Mouse (Mus musculus) liver, embryonic 13.5 days (tissue): ENCODE data around the gene Ago4. TPM values are rescaled to one million over a fixed set of nuclear protein-coding genes. Genes with fewer than 3 reads are reported as not detected.

Experiments used
- ATAC-seq: fragments of 200-750 bp; cut with Nextera tagmentation; 2 replicates; pipeline ENCODE4 v1.8.0; 2017; ENCODE audit warnings: low read depth, mild to moderate bottlenecking, moderate number of reproducible peaks, moderate library complexity
- DNase-seq: peaks from one replicate; pipeline ENCODE4 v3.0.0; 2022
- H3K27ac ChIP-seq: fragments of 300-500 bp; sonication (generic); 2 replicates; pipeline ENCODE4 v1.5.1; 2015; ENCODE audit warnings: moderate library complexity, mild to moderate bottlenecking, inconsistent platforms
- H3K27me3 ChIP-seq: fragments of 300-500 bp; sonication (generic); 2 replicates; pipeline ENCODE4 v1.6.1; 2015; ENCODE audit warnings: mild to moderate bottlenecking, inconsistent platforms
- H3K36me3 ChIP-seq: fragments of 300-500 bp; sonication (generic); 2 replicates; pipeline ENCODE4 v1.6.1; 2015; ENCODE audit warnings: mild to moderate bottlenecking, inconsistent platforms
- H3K4me1 ChIP-seq: fragments of 300-500 bp; sonication (generic); replicated peaks from 2 replicates; pipeline ENCODE4 v1.6.1; 2015; ENCODE audit warnings: inconsistent platforms
- H3K4me2 ChIP-seq: fragments of 300-500 bp; sonication (generic); 2 replicates; pipeline ENCODE4 v1.6.1; 2015; ENCODE audit warnings: inconsistent platforms, mild to moderate bottlenecking, moderate library complexity
- H3K4me3 ChIP-seq: fragments of 300-500 bp; sonication (generic); replicated peaks from 2 replicates; pipeline ENCODE4 v1.5.1; 2015; ENCODE audit warnings: mild to moderate bottlenecking, inconsistent platforms
- H3K9ac ChIP-seq: fragments of 300-500 bp; sonication (generic); 2 replicates; pipeline ENCODE4 v1.6.1; 2015; ENCODE audit warnings: mild to moderate bottlenecking, inconsistent platforms
- H3K9me3 ChIP-seq: fragments of 300-500 bp; sonication (generic); replicated peaks from 2 replicates; pipeline ENCODE4 v1.6.1; 2016; ENCODE audit warnings: inconsistent platforms
- WGBS: fragments of 180-500 bp; shearing (Covaris S2); methylation state at CpG from one replicate; pipeline ENCODE4 v1.1.7; 2015; ENCODE audit not compliant: insufficient replicate concordance; 5-methylcytosine and 5-hydroxymethylcytosine counted together
- polyA plus RNA-seq: library from polyadenylated mRNA; unstranded; fragments of >200 nt; fragmentation: Nextera tagmentation; extraction: Ambion mirVana; gene quantifications from 2 replicates; pipeline ENCODE4 v1.2.1, GENCODE M21; 2015

The Ago4 gene
- polyA plus RNA-seq, 1 experiment from 2014 or later: 0.17 TPM

DNA sequence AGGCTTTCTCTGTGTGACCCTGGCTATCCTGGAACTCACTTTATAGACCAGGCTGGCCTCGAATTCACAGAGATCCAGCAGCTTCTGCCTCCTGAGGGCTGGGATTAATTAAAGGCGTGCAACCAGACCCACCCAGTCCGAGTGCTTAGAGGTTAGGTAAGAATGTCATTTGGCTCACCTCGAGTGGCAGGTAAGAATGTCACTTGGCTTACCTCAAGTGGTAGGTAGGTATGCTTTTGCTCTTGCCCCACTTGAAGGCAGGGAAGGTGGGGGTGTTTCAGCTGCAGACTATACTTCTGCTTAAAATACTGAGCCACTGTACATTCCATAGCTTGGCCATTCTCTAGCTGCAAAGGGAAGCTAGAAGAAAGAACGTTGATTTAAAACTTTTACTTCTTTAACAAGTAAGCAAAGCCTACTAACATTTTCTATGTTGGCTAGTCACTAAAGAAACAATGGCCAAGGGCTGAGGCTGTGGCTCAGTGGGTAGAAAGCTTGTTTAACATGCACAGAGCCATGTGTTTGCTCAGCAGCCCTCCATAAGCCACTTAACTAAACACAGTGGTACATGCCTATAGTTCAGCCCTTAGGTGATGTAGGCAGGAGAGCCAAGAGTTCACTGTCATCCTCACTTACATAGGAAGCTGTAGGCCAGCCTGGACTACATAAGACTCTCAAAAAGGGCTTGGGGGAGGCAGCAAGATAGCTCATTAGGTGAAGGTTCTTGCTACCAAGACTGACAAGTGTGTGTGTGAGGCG, 20.8 kb downstream of the Ago4 start:
- Histone ChIP-seq H3K27me3 (no peaks in the 10 kb centered on the region), H3K9me3 (no peaks in the 10 kb centered on the region), H3K27ac (no peak overlapping the region), H3K36me3 (no peaks in the 10 kb centered on the region), H3K4me3 (no peak overlapping the region), H3K4me1 (peaks cover 11% of the 10 kb centered on the region; the same call in 1 of the 2 replicates), H3K4me2 (no peak overlapping the region), H3K9ac (no peak overlapping the region)
- WGBS: 63% methylated on average over 6 of the region's 6 CpGs
- DNase-seq: no peak
- no peak for ATAC-seq

DNA sequence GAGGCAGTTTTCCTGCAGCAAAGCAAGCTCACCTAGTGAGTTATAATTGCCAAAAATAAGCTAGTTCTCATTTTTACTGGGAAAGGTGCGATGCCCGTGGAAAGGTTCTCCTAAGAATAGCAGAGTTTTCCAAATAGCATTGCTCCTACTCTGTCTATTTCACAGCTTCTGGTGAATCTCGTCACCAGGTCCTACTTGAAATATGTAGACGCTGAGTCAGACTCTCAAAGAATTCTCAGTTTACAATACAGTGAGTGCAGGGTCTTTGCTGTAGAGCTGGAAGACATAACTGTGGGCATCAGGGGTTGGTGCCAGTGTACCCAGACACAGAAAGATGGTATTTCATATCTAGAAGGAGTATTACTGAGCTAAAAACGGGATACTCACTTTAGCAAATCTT, 22.3 kb downstream of the Ago4 start:
- Histone ChIP-seq H3K4me1 (peaks cover 11% of the 10 kb centered on the region; the same call in 1 of the 2 replicates), H3K27ac (no peak overlapping the region), H3K9me3 (no peaks in the 10 kb centered on the region), H3K36me3 (no peaks in the 10 kb centered on the region), H3K4me2 (no peak overlapping the region), H3K9ac (no peak overlapping the region), H3K27me3 (no peaks in the 10 kb centered on the region), H3K4me3 (no peak overlapping the region)
- ATAC-seq: no peak
- 64% methylated on average over 5 of the region's 5 CpGs for WGBS
- no peak for DNase-seq

DNA sequence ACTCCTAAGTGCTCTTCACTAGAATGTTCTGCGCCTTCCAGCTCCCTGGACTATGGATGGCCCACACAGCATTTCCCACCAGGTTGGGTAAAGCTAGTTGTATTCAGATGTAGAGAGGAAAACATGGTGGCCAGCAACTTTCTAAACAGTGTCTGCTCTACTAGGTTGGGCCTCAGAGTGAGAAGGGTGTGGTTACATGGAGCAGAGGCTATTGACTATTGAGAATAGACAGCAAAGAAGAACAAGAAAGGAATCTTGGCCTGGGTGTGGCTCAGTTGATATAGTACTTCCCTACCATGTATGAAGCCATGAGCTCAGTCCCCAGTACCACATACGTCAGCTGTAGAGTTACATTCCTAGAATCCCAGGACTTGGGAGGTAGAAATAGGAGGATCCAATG, 24.2 kb downstream of the Ago4 start:
- H3K4me1 ChIP-seq: peaks cover 11% of the 10 kb centered on the region; the same call in 1 of the 2 replicates
- no peak for DNase-seq
- H3K36me3 ChIP-seq: no peaks in the 10 kb centered on the region
- 75% methylated on average over 2 of the region's 2 CpGs for WGBS
- no peak overlapping the region for H3K4me3 ChIP-seq
- H3K27ac ChIP-seq: no peak overlapping the region
- no peak for ATAC-seq
- H3K4me2 ChIP-seq: no peak overlapping the region
- no peak overlapping the region for H3K9ac ChIP-seq
- no peaks in the 10 kb centered on the region for H3K9me3 ChIP-seq
- no peaks in the 10 kb centered on the region for H3K27me3 ChIP-seq

DNA sequence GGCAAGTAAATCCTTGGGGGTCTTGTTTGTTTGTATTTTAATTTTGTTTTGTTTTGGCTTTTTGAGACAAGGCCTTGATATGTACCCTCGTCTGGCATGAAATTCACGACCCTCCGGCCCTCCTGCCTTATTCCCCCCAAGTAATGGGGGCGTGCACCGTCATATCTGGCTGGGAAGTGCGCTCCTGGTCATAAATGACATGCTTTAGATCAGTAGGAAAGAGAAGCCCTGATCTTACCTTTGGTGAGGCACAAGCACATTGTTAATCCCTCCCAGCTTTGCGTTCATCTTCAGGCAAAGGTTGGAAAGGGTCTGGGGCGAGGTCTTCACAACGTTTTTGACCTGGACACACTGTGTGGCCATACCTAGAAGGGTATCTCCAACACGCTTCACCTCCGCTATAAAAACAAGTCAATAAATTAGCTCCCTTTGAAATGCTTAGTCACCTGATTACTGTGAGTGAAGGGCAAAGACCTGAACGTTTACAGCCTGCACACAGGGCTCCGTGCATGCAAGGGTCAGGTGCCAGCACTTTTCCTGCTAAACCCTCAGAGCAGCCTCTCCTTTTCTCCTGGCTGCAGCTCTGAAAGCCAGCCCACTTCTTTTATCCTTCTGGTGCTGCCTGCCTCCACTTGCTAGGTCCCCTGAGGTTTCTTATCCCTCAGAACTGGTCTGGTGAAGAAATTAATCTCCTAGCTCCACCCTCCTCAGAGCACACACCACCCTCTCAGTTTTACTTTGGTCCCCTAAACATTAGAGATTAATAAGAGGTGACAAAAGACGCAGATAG, 25.0 kb downstream of the Ago4 start:
- 63% methylated on average over 14 of the region's 14 CpGs for WGBS

GRCm38 (mm10) chr4:126502977-126503309, 30.3 kb downstream of the Ago4 start:
- ATAC-seq (no peak), DNase-seq (no peak)
- no peak overlapping the region for H3K4me2 ChIP-seq
- H3K36me3 ChIP-seq: no peaks in the 10 kb centered on the region
- no peak overlapping the region for H3K4me3 ChIP-seq
- H3K27ac ChIP-seq: no peak overlapping the region
- no peaks in the 10 kb centered on the region for H3K27me3 ChIP-seq
- H3K9ac ChIP-seq: no peak overlapping the region
- H3K9me3 ChIP-seq: no peaks in the 10 kb centered on the region
- no peaks in the 10 kb centered on the region for H3K4me1 ChIP-seq
- WGBS: 48% methylated on average over 8 of the region's 8 CpGs

More for the DNA sequence above, 25.0 kb downstream of the Ago4 start:
- no peak overlapping the region for H3K4me2 ChIP-seq
- H3K27ac ChIP-seq: no peak overlapping the region
- peaks cover 11% of the 10 kb centered on the region; the same call in 1 of the 2 replicates for H3K4me1 ChIP-seq
- H3K36me3 ChIP-seq: no peaks in the 10 kb centered on the region
- no peak overlapping the region for H3K9ac ChIP-seq
- no peaks in the 10 kb centered on the region for H3K27me3 ChIP-seq
- no peaks in the 10 kb centered on the region for H3K9me3 ChIP-seq
- no peak for ATAC-seq
- H3K4me3 ChIP-seq: no peak overlapping the region
- DNase-seq: no peak

DNA sequence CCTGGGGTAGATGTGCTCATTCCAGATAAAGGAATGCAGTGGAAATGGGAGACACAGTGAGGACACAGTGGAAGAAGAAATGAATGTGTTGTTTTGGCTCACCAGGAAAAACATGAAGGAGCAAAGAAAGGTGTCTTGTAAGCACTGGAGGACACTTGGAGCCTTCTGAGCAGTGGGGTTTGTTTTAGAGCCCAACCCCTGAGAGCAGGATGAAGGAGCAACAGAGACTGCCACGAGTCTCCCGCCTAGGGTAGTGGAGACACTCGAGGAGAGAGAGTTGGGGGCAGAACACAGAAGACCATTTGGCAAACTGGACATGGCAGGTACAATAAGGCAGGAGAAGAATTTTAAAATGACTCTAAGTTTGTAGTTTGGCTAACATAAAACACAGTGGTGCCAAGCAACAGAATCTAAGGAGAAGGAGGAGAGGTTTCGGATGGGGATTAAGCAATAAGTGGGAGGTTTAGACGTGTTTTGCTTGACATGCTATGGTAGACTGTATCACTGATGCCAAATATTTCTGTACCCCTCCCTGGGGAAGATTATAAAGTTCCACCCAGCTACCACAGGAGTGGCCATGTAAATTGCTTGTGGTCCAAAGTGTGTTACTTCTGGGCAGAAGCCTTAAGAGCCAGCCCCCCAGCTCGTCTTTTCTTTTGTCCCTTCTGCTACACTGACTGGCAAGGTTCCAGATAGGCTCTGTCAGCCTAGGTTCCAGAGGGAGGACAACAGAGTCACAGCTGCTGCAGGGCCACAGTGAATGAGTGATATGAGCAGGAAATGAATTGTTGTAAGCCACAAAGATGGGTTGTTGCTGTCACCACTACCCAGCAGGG, 30.9 kb downstream of the Ago4 start:
- H3K27ac ChIP-seq: no peak overlapping the region
- DNase-seq: no peak
- no peaks in the 10 kb centered on the region for H3K9me3 ChIP-seq
- no peak overlapping the region for H3K9ac ChIP-seq
- H3K4me1 ChIP-seq: no peaks in the 10 kb centered on the region
- H3K4me2 ChIP-seq: no peak overlapping the region
- WGBS: 53% methylated on average over 6 of the region's 6 CpGs
- H3K36me3 ChIP-seq: no peaks in the 10 kb centered on the region
- no peaks in the 10 kb centered on the region for H3K27me3 ChIP-seq
- no peak for ATAC-seq
- H3K4me3 ChIP-seq: no peak overlapping the region

DNA sequence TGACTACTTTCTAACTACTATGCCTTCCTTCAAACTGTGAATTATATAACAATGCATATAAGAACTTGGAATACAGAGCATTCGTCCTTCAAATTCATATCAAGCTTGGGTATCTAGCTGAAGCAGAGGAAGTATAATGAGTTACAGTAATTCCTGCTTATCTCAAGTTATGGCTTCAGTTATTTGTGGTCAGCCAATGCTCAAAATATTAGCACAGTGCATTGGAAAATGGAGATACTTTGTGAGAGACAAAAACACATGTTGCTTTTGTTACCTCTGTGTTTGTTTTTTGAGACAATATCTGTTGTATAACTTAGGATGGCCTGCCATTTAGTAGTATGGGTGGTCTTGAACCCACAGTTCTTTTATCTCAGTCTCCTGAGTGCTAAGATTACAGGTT, 34.7 kb downstream of the Ago4 start:
- DNase-seq (no peak), ATAC-seq (no peak)
- Histone ChIP-seq H3K4me1 (no peaks in the 10 kb centered on the region), H3K27ac (no peak overlapping the region), H3K9ac (no peak overlapping the region), H3K4me3 (no peak overlapping the region), H3K36me3 (no peaks in the 10 kb centered on the region), H3K9me3 (no peaks in the 10 kb centered on the region), H3K27me3 (no peaks in the 10 kb centered on the region), H3K4me2 (no peak overlapping the region)
- 21% methylated on average over 1 of the region's 1 CpGs for WGBS

DNA sequence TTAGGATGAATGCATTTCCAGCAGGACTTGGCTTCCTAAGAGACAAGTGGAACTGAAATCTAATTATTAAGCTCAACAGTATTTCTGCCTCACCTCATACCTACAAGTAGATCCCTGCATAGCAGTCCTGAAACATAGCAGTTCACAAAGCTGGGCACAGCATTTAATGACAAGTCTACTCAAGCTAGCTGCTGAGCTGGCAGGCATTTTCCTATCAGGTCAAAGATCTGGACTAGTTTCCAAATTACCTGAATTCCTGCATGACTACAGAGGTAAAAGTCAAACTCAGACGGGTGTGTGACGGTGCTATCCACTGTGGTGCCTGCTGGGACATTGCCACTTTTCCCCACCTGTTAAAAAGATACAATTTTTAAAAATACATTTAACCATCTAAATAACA, 36.3 kb downstream of the Ago4 start:
- Histone ChIP-seq H3K9ac (no peak overlapping the region), H3K36me3 (no peaks in the 10 kb centered on the region), H3K27me3 (no peaks in the 10 kb centered on the region), H3K4me1 (no peaks in the 10 kb centered on the region), H3K9me3 (no peaks in the 10 kb centered on the region), H3K4me3 (no peak overlapping the region), H3K27ac (no peak overlapping the region), H3K4me2 (no peak overlapping the region)
- 62% methylated on average over 2 of the region's 2 CpGs for WGBS
- DNase-seq (no peak), ATAC-seq (no peak)

DNA sequence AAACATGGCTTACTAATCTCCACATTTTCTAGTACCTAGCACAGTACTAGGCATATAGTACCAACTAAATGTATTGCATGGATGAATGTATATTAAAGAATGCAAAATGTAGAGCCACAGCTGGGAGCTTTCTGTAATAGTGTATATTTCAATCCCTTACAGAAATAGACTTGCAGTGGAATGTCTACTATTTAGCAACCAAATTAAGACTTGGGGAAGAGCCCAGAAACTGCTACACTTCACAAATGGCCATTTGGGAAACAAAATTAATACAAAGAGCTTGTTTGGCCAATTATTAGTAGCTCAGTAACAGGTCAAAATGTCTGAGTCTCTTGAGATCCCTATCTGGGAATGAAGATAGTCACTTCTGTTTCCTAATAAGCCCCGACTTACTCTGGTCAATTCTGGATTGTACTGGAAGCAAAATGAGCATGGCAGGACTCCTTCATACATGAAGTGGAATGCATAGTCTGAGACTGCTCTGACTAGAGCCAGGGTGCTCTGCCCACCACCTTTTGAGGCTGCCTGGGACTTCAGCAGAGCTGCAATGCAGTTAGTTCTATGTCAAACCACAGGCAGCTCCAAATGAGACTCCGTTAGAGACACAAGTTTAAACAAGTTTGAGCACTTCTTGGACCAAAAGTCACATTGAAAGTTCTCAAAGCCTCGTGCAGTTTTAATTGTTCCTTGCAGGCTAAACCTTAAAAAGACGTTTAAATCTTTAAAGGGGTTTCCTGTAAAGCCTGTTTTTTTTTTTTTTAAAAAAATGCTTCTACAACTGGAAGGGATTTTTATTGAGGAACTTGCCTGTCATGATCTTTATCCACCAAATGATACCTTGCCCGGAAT, 37.1 kb downstream of the Ago4 start:
- Histone ChIP-seq H3K27ac (no peak overlapping the region), H3K4me1 (no peaks in the 10 kb centered on the region), H3K4me2 (no peak overlapping the region), H3K9ac (no peak overlapping the region), H3K9me3 (no peaks in the 10 kb centered on the region), H3K27me3 (no peaks in the 10 kb centered on the region), H3K36me3 (no peaks in the 10 kb centered on the region), H3K4me3 (no peak overlapping the region)
- WGBS: 51% methylated on average over 5 of the region's 5 CpGs
- no peak for ATAC-seq
- DNase-seq: no peak

DNA sequence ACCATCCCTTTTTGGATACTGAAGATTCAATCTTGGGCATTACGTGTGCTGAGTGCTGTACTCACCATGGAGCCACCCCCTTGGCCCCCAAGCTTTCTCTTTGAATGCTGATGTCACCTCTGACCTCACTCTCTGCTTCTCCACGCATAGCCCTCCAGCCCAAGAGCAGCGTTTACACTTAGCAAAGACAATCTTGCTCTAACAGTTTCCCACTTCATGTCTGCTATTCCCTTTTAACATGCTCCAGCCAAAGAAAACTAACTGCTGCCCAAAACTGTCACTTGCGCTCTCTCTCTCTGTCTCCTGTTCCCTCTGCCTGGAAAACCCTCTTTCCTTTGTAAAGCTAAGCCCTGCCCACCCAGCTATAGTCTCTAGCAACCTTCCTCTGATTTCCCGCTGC, 37.8 kb downstream of the Ago4 start:
- DNase-seq (no peak), ATAC-seq (no peak)
- Histone ChIP-seq H3K9me3 (no peaks in the 10 kb centered on the region), H3K27me3 (no peaks in the 10 kb centered on the region), H3K4me3 (no peak overlapping the region), H3K4me1 (no peaks in the 10 kb centered on the region), H3K4me2 (no peak overlapping the region), H3K9ac (no peak overlapping the region), H3K36me3 (no peaks in the 10 kb centered on the region), H3K27ac (no peak overlapping the region)
- WGBS: 58% methylated on average over 5 of the region's 5 CpGs

DNA sequence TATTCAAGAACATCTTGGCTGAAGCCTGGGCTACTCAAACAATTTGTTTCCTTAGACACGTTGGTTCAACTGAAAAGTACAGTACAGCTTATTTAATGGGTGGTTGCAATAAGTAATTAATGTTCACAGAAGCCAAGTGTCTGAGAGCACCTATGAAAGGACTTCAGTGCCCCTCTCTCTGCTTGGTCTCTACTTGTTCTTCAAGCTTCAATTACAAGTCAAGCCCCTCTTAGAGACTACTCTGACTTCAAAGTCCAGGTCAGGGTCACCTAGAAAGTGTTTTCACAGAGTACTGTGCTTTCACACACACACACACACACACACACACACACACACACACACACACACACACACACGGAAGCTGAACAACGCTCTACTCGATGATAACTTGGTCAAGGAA, 39.9 kb downstream of the Ago4 start:
- DNase-seq (no peak), ATAC-seq (no peak)
- WGBS: 72% methylated on average over 4 of the region's 4 CpGs
- Histone ChIP-seq H3K4me3 (no peak overlapping the region), H3K9ac (no peak overlapping the region), H3K36me3 (no peaks in the 10 kb centered on the region), H3K4me1 (no peaks in the 10 kb centered on the region), H3K4me2 (no peak overlapping the region), H3K27me3 (no peaks in the 10 kb centered on the region), H3K9me3 (no peaks in the 10 kb centered on the region), H3K27ac (no peak overlapping the region)
